Mouse (Mus musculus): ENCODE data around the gene Zfp292. TPM values are rescaled to one million over a fixed set of nuclear protein-coding genes. Genes with fewer than 3 reads are reported as not detected.

The Zfp292 gene
- polyA plus RNA-seq, 2 experiments = 2.5 to 4.7 TPM

DNA sequence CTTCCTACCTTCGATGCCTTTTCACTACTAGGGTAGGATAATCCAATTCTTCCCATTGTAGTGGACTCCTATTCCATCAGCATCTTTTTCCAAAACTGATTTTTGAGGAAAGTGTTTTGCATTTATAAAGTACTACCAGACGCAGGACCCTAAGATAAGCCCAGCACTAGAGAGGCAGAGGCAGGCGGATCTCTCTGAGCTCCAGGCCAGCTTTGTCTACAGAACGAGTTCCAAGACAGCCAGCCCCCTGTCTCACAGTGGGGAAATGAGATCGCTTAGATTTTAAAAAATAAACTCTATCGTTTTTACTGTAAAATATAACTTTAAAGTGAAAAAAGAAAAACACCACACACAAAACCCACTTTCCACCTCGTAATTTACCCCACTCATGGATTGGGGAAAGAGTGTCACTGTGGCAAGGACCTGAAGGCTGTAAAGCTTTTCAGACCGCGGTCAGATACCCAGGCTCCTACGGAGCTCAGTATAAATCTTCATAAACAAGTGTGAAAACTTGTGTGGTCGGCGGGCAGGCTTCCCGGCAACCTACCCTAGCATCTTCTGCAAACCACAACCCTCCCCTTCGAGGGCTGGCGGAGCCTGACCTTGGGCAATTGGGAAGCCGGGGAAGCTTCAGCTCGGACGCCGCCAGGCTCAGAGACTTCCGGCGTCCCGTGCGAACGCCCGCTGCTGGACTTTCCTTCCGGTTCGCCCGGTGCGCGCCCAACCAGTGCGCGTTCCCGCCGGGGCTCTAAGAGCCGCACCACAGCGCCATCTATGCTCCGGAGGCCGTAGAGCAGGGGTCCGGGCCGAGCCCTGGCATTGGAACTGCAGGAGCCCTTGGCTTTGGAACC is 104.9 kb downstream of the Zfp292 start, which contains the start of gene Smim8:
Gene Smim8, minus strand, starts transcription at position 747 of the 851 bp plus-strand sequence.
- Histone ChIP-seq H3K4me3 (ENCODE audit: insufficient read depth in 1 of 2, low read depth in 2 of 2, low read length in 2 of 2) (peak within 1 kb of the TSS; percentile 87 to 99), H3K27me3 (ENCODE audit: control insufficient read depth, insufficient read depth, low read length) (no peaks in the 10 kb centered on the region), H3K36me3 (replicated peaks; ENCODE audit: control insufficient read depth, insufficient read depth, low read depth) (no peaks in the 10 kb centered on the region), H3K4me1 (replicated peaks; ENCODE audit: control insufficient read depth in 2 of 2, insufficient read depth in 2 of 2, low read length in 1 of 2) (peaks cover 7 to 9% of the 10 kb centered on the region in 2 experiments; a peak in 3 of 4 replicates), H3K4me2 (ENCODE audit: low read depth) (peak within 1 kb of the TSS; percentile 75), H3K9me3 (ENCODE audit: control insufficient read depth, low read length) (no peaks in the 10 kb centered on the region), H3K27ac (peak within 1 kb of the TSS; percentile 29), H3K9ac (replicated peaks) (peak within 1 kb of the TSS; percentile 81)
- WGBS (ENCODE audit: insufficient replicate concordance) = 3% methylated on average over 40 of the region's 40 CpGs
- DNase-seq (ENCODE audit: low read depth in 3 of 3, low spot score in 3 of 3) = peak; percentile 80 to 84 (median 82)
- peak; percentile 24; the same call in 1 of the 2 replicates for TF ChIP-seq EP300 (IDR thresholded peaks at IDR 0.05; ENCODE audit: low read depth)
- peak; percentile 98 for TF ChIP-seq CTCF (IDR thresholded peaks at IDR 0.05; ENCODE audit: low read depth)
- peak; percentile 94 for ATAC-seq (ENCODE audit: insufficient read depth)

DNA sequence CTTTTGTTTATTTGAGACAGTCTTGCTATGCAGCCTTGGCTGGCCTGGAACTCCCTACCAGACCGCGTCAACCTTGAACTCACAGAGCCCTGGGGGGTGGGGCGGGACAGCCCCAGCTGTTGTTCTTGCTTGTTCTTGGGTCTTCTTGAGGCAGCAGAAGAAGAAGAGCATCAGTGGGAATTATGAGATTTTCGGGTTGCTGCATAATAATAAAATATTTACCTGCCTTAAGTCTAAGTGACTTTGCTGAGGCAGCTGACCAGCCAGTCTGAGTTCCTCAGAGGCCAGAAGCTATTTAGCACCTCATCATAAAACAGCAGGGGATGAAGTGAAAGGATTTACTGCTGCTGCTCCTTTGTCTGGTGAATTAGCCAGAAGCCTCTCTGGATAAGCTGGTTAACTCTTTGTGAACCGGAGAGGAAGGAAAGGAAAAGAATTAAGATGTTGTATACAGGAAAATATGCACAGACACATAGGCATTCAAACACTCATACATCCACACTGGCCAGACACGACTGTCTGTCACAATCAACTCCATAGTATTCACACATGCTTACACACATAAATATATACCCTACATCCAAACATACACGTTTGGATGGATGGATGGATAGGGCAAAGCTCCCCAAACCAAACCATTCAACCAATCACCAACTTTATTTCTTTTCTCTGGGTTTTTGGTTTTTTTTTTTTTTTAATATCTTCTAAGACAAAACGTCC is 110.9 kb downstream of the Zfp292 start:
- Histone ChIP-seq H3K4me3 (ENCODE audit: insufficient read depth in 1 of 2, low read depth in 2 of 2, low read length in 2 of 2) (no peak overlapping the region), H3K9me3 (ENCODE audit: control insufficient read depth, low read length) (no peaks in the 10 kb centered on the region), H3K27me3 (ENCODE audit: control insufficient read depth, insufficient read depth, low read length) (no peaks in the 10 kb centered on the region), H3K4me2 (ENCODE audit: low read depth) (no peak overlapping the region), H3K27ac (no peak overlapping the region), H3K9ac (replicated peaks) (no peak overlapping the region), H3K4me1 (replicated peaks; ENCODE audit: control insufficient read depth in 2 of 2, insufficient read depth in 2 of 2, low read length in 1 of 2) (peaks cover 4 to 6% of the 10 kb centered on the region in 2 experiments; a peak in 3 of 4 replicates), H3K36me3 (replicated peaks; ENCODE audit: control insufficient read depth, insufficient read depth, low read depth) (no peaks in the 10 kb centered on the region; the same call in none of the 2 replicates)
- whole genome bisulfite sequencing (ENCODE audit: insufficient replicate concordance) = 43% methylated on average over 8 of the region's 8 CpGs
- ATAC-seq (ENCODE audit: insufficient read depth) (no peak), DNase-seq (ENCODE audit: low read depth in 3 of 3, low spot score in 3 of 3) (no peak)
- TF ChIP-seq CTCF (IDR thresholded peaks at IDR 0.05; ENCODE audit: low read depth) (no peak), EP300 (IDR thresholded peaks at IDR 0.05; ENCODE audit: low read depth) (no peak)

DNA sequence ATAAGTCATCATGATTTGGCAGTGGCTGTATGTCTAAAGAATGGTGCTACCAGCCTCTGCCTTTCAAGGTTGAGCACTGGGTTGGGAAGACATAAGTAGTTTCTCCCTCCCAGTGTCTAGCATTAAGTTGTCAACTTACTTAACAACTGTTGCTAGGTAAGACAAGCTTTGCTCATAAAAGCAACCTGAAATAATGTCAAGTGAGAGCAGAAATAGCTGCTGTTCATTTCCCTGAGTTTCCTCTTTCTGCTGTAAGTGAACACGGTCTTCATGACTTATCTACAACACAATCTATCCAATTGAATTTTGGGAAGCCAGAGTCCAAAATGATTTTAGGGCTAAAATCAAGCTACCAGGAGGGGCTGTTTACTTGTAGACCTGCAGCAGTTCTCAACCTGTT is 126.6 kb downstream of the Zfp292 start, which contains the start of gene Gm136:
Gene Gm136, minus strand, starts transcription at position 101 of the 400 bp plus-strand sequence.
- Histone ChIP-seq H3K4me1 (replicated peaks; ENCODE audit: control insufficient read depth in 2 of 2, insufficient read depth in 2 of 2, low read length in 1 of 2) (no peaks in the 10 kb centered on the region), H3K4me3 (ENCODE audit: insufficient read depth in 1 of 2, low read depth in 2 of 2, low read length in 2 of 2) (no peak within 1 kb of the TSS), H3K27me3 (ENCODE audit: control insufficient read depth, insufficient read depth, low read length) (no peaks in the 10 kb centered on the region), H3K27ac (no peak within 1 kb of the TSS), H3K9me3 (ENCODE audit: control insufficient read depth, low read length) (no peaks in the 10 kb centered on the region), H3K9ac (replicated peaks) (no peak within 1 kb of the TSS), H3K36me3 (replicated peaks; ENCODE audit: control insufficient read depth, insufficient read depth, low read depth) (no peaks in the 10 kb centered on the region), H3K4me2 (ENCODE audit: low read depth) (no peak within 1 kb of the TSS)
- ATAC-seq (ENCODE audit: insufficient read depth) = no peak
- DNase-seq (ENCODE audit: low read depth in 3 of 3, low spot score in 3 of 3) = no peak
- TF ChIP-seq CTCF (IDR thresholded peaks at IDR 0.05; ENCODE audit: low read depth) (no peak), EP300 (IDR thresholded peaks at IDR 0.05; ENCODE audit: low read depth) (no peak)
- 25% methylated on average over 1 of the region's 1 CpGs for WGBS (ENCODE audit: insufficient replicate concordance)

Other genes starting within 250 kb of the Zfp292 start
- 5.1 and 8.3 TPM in 2 replicates for gene Slc35a1, start 195.5 kb downstream of the Zfp292 start, polyA plus RNA-seq (2012; rRNA removed)
- 9.4 and 10.0 TPM in 2 replicates for gene Slc35a1, start 195.5 kb downstream of the Zfp292 start, polyA plus RNA-seq (2014; fragmentation: Nextera tagmentation; extraction: Ambion mirVana)
- not detected in 2 replicates for gene Cfap206, start 152.8 kb downstream of the Zfp292 start, polyA plus RNA-seq (2012; rRNA removed)
- not detected in 2 replicates for gene Cfap206, start 152.8 kb downstream of the Zfp292 start, polyA plus RNA-seq (2014; fragmentation: Nextera tagmentation; extraction: Ambion mirVana)
- gene Gm136, start 126.7 kb downstream of the Zfp292 start, polyA plus RNA-seq (2012; rRNA removed) = not detected in 2 replicates
- not detected in 2 replicates for gene Gm136, start 126.7 kb downstream of the Zfp292 start, polyA plus RNA-seq (2014; fragmentation: Nextera tagmentation; extraction: Ambion mirVana)
- 4.0 and 8.5 TPM in 2 replicates for gene Smim8, start 104.5 kb downstream of the Zfp292 start, polyA plus RNA-seq (2012; rRNA removed)
- 26.4 and 30.6 TPM in 2 replicates for gene Smim8, start 104.5 kb downstream of the Zfp292 start, polyA plus RNA-seq (2014; fragmentation: Nextera tagmentation; extraction: Ambion mirVana)
- gene Cga, start 10.8 kb upstream of the Zfp292 start, polyA plus RNA-seq (2012; rRNA removed) = not detected in 2 replicates
- not detected in 2 replicates for gene Cga, start 10.8 kb upstream of the Zfp292 start, polyA plus RNA-seq (2014; fragmentation: Nextera tagmentation; extraction: Ambion mirVana)

Measured in liver, embryonic 14.5 days (tissue).